Mouse (Mus musculus): ENCODE results near the gene Psmc3.

DNA sequence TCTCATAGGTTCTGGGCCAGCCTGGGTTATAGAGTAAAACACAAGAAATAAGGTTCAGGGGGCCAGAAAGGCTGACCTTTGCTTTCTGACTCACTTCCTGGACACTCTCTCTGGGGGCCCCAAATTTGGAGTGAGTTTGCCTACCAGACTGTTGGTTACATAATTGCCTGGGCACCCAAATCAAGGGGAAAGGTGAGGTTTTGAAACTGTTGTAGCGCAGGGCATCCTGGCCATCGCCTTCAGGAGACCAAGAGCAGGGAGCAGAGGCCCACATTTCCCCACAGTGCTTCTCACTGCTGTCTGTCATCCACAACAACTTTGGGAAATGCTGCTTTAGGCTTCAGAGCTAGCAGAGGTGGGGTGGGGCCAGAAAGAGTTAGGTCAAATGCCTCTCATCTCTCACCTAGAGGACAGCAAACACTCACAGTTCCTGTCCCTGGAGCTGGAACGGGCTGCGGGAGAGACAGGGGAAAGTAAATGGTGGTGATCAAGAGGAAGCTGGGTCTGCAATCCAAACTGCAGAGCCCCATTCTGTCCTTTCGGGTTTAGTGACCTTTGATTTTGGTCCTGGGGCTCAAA, 56.1 kb downstream of the Psmc3 start:
- TF ChIP-seq FLI1 (IDR thresholded peaks at IDR 0.05; ENCODE audit: low read length) = no peak
- no peak for TF ChIP-seq GATA1 (IDR thresholded peaks at IDR 0.05; ENCODE audit: borderline replicate concordance, low read length)

Measured in megakaryocyte, embryonic 14.5 days (primary cell).